Mouse (Mus musculus): ENCODE data around the gene Mroh2b. TPM values are rescaled to one million over a fixed set of nuclear protein-coding genes. Genes with fewer than 3 reads are reported as not detected.

Mroh2b gene
- polyA plus RNA-seq, 1 experiment from 2014 or later, result not detected

- WGBS (ENCODE audit: insufficient replicate concordance), result 65% methylated on average over 6 of the region's 6 CpGs
- no peaks in the 10 kb centered on the region for H3K9me3 ChIP-seq (ENCODE audit: low read length)
- H3K4me3 ChIP-seq (ENCODE audit: low read depth, low read length), result no peak overlapping the region
- H3K27ac ChIP-seq (ENCODE audit: low read depth), result no peak overlapping the region
- no peak overlapping the region for H3K4me2 ChIP-seq (ENCODE audit: low read depth, low read length)
- DNase-seq (no peak), ATAC-seq (no peak)
- no peaks in the 10 kb centered on the region for H3K27me3 ChIP-seq (ENCODE audit: insufficient read depth, low read length)
- no peak overlapping the region for H3K9ac ChIP-seq (replicated peaks)
- H3K36me3 ChIP-seq (replicated peaks; ENCODE audit: insufficient read depth, low read length), result no peaks in the 10 kb centered on the region
- H3K4me1 ChIP-seq (ENCODE audit: insufficient read depth), result no peaks in the 10 kb centered on the region
- TF ChIP-seq CTCF (IDR thresholded peaks at IDR 0.05; ENCODE audit: low read depth) (no peak), EP300 (IDR thresholded peaks at IDR 0.05; ENCODE audit: low read depth) (no peak)
Measured at GRCm38 (mm10) chr15:5003503-5004196, 105.1 kb downstream of the Mroh2b start.

- ATAC-seq (no peak), DNase-seq (no peak)
- Histone ChIP-seq H3K27me3 (ENCODE audit: insufficient read depth, low read length) (no peaks in the 10 kb centered on the region), H3K36me3 (replicated peaks; ENCODE audit: insufficient read depth, low read length) (no peaks in the 10 kb centered on the region), H3K4me3 (ENCODE audit: low read depth, low read length) (no peak overlapping the region), H3K4me1 (ENCODE audit: insufficient read depth) (no peaks in the 10 kb centered on the region), H3K9me3 (ENCODE audit: low read length) (no peaks in the 10 kb centered on the region), H3K4me2 (ENCODE audit: low read depth, low read length) (no peak overlapping the region), H3K27ac (ENCODE audit: low read depth) (no peak overlapping the region), H3K9ac (replicated peaks) (no peak overlapping the region)
- TF ChIP-seq CTCF (IDR thresholded peaks at IDR 0.05; ENCODE audit: low read depth) (no peak), EP300 (IDR thresholded peaks at IDR 0.05; ENCODE audit: low read depth) (no peak)
- WGBS (ENCODE audit: insufficient replicate concordance), result 66% methylated on average over 11 of the region's 11 CpGs
Measured at GRCm38 (mm10) chr15:5009644-5010107, 111.1 kb downstream of the Mroh2b start.

Other genes starting within 250 kb of the Mroh2b start
- 4.1 and 5.6 TPM in 2 replicates for gene C6, start 171.6 kb upstream of the Mroh2b start, polyA plus RNA-seq (2015; fragmentation: Nextera tagmentation; extraction: Ambion mirVana)
- not detected in 2 replicates for gene C7, start 165.0 kb downstream of the Mroh2b start, polyA plus RNA-seq (2015; fragmentation: Nextera tagmentation; extraction: Ambion mirVana)
- gene Card6, start 209.8 kb downstream of the Mroh2b start, polyA plus RNA-seq (2015; fragmentation: Nextera tagmentation; extraction: Ambion mirVana), result 2.1 and 2.7 TPM in 2 replicates
- 412 and 430 TPM in 2 replicates for gene Rpl37, start 217.9 kb downstream of the Mroh2b start, polyA plus RNA-seq (2015; fragmentation: Nextera tagmentation; extraction: Ambion mirVana)
- gene Prkaa1, start 245.1 kb downstream of the Mroh2b start, polyA plus RNA-seq (2015; fragmentation: Nextera tagmentation; extraction: Ambion mirVana), result 6.8 and 7.2 TPM in 2 replicates